Mouse (Mus musculus) gastrocnemius, adult 2 months (tissue): Measurements from ENCODE around the gene Exoc4. TPM values are rescaled to one million over a fixed set of nuclear protein-coding genes. Genes with fewer than 3 reads are reported as not detected.

Source experiments
- DNase-seq: peaks from one replicate; pipeline ENCODE4 v3.0.0; 2022
- H3K27ac ChIP-seq: fragments of 200-600 bp; 2 replicates; pipeline ENCODE4 v1.8.1; 2022; ENCODE audit warnings: mild to moderate bottlenecking
- H3K4me3 ChIP-seq: fragments of 200-600 bp; 2 replicates; pipeline ENCODE4 v1.8.1; 2022; ENCODE audit warnings: mild to moderate bottlenecking, moderate library complexity
- CTCF ChIP-seq: fragments of 200-600 bp; IDR thresholded peaks from 2 replicates; pipeline ENCODE4 v1.8.1; 2022; ENCODE audit warnings: antibody characterized with exemption, mild to moderate bottlenecking, moderate library complexity
- intact Hi-C: fragments of 180-260 bp; cut with DNase I; formaldehyde crosslinking; loops from one replicate; pipeline ENCODE4 v1.15.1; 2025
- long read RNA-seq, 2 experiments: library from polyadenylated mRNA; stranded (forward); transcript quantifications; one replicate each; pipeline ENCODE4 v2.0.0; 2021
- total RNA-seq, 2 experiments: library from RNA; stranded (reverse); gene quantifications; 2 replicates each; pipeline ENCODE4 v1.2.3; 2021

Exoc4 gene
- 10 to 100 TPM; 43.6 to 51.4 TPM for total RNA-seq
- long read RNA-seq, experiment 1, full-length matches to known transcripts: 5 of 15 reads
- long read RNA-seq, experiment 1, partial matches to known transcripts: 9 of 15 reads
- long read RNA-seq, experiment 1, other reads (novel, unspliced or antisense): 1 of 15 reads
- long read RNA-seq, experiment 2, full-length matches to known transcripts: 9 of 20 reads
- long read RNA-seq, experiment 2, partial matches to known transcripts: 7 of 20 reads
- long read RNA-seq, experiment 2, other reads (novel, unspliced or antisense): 4 of 20 reads

DNA sequence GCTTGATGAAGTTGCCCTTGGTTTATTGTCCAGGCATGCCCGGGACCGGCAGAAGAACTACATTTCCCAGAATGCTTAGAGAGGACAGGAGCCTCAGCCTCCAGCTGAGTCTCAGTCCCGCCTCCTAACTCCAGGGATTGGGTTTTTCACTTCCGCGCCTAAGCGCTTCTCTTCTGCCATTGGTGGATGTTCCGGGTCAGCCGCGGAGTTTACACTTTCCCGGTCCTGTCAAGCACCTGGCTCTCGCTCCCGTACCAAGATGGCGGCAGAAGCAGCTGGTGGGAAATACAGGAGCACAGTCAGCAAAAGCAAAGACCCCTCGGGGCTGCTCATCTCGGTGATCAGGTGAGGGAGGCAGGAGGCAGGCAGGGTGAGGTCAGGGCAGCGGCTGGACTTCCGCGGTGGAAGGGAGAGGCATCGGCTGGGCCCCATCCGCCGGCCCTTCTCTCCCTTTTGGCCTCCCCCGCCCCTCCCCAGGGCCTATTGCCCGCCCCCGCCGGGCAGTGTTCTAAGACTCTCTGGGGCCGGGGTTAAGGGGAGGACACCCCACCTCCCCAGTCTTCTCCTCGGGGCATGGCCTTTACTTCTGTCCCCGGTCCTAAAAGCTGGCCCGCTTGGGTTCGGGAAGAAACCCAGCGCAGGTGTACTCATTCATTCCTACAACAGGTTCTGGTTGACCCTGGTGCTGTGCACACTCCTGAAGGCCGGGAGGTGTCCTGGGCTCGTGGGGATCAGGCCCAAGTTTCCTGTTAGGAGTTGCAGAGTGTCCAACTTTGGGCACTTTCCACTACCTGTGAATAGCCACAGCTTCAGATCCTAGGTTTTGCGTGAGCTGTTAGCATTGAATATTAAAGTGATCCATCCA lies at the start of gene Exoc4:
Exoc4 (plus strand) TSS at position 192 of the 865 bp plus-strand sequence.
- no peak for TF ChIP-seq CTCF
- intact Hi-C loops: no loop called here
- DNase-seq: peak; percentile 95
- Histone ChIP-seq H3K4me3 (peak within 1 kb of the TSS; percentile 90), H3K27ac (peak within 1 kb of the TSS; percentile 86)

- TF ChIP-seq CTCF: no peak
- no peak for DNase-seq
- intact Hi-C loops: no loop called here
- Histone ChIP-seq H3K4me3 (no peak overlapping the region), H3K27ac (no peak overlapping the region)
Measured at GRCm38 (mm10) chr6:33218780-33219179, 30.1 kb upstream of the Exoc4 start.

DNA sequence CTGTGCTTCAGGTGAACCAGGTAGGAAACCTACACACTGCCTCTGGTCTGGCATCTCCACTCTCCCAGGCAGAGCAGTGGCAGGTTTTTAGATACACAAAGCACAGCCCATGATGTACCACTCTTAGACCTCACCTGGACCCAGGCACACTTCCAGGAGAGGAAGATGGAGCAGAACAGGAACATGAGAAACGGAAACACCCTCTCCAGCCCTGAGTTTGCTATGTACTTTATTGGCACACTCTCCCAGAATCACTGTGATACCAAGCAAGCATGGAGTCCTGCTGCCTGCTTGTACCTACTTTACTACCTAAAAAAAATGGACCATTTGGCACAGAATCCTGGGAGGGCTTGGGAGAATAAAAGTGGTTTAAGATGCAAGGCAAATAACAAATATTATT lies 22.2 kb upstream of the Exoc4 start:
- DNase-seq: no peak
- H3K27ac ChIP-seq: no peak overlapping the region
- intact Hi-C loops: loop anchor here (10.0 kb wide), 1 partner anchor 698 kb away; no protein-coding TSS in a partner anchor
- no peak overlapping the region for H3K4me3 ChIP-seq
- no peak for TF ChIP-seq CTCF

- H3K4me3 ChIP-seq: no peak overlapping the region
- intact Hi-C loops: loop anchor here (10.0 kb wide), 1 partner anchor 697 kb away; no protein-coding TSS in a partner anchor
- H3K27ac ChIP-seq: no peak overlapping the region
- DNase-seq: no peak
- TF ChIP-seq CTCF: no peak
Measured at GRCm38 (mm10) chr6:33227371-33227770, 21.5 kb upstream of the Exoc4 start.

DNA sequence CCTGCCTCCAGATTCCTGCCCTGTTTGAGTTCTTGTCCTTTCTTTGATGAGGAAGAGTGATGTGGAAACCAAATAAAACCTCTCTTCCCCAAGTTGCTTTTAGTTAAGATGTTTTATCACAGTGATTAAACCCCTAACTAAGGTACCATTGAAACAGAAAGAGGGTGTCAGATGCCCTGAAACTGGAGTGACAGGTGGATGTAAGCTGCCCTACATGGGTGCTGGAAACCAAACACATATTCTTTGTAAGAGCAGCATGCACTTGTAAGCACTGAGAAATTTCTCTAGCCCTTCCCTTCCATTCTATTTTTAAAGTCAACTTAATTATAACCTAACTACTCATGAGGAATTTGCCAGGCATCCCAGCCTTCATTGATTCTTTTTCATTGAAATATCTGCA lies 7.6 kb upstream of the Exoc4 start:
- DNase-seq: no peak
- intact Hi-C loops: no loop called here
- TF ChIP-seq CTCF: no peak
- no peak overlapping the region for H3K4me3 ChIP-seq
- H3K27ac ChIP-seq: no peak overlapping the region

GRCm38 (mm10) chr6:33244546-33244945 lies 4.3 kb upstream of the Exoc4 start:
- Histone ChIP-seq H3K27ac (no peak overlapping the region), H3K4me3 (no peak overlapping the region)
- no peak for TF ChIP-seq CTCF
- intact Hi-C loops: no loop called here
- no peak for DNase-seq

DNA sequence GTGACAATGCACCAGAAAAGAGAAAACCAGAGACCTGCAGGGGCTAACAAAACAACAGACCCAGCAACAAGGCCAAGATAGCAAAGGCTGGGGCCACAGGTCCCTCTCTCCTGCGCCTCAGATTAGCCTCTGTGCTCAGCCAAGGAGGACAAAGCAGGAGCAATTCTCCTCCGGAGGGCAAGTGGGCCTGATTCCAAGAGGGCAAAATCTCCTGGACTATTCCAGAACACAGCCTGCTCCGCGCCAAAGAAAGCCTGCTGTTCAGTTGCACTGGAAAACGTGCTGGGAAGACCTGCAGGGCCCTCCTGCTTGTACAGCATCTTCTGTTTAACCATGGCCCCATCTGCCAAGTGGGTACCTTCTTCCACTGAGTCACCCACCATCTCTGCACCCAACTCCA lies 1.7 kb upstream of the Exoc4 start:
- no peak for TF ChIP-seq CTCF
- Histone ChIP-seq H3K4me3 (no peak overlapping the region), H3K27ac (no peak overlapping the region)
- intact Hi-C loops: no loop called here
- no peak for DNase-seq

- no peak for DNase-seq
- TF ChIP-seq CTCF: no peak
- H3K27ac ChIP-seq: no peak overlapping the region
- intact Hi-C loops: no loop called here
- no peak overlapping the region for H3K4me3 ChIP-seq
Measured at GRCm38 (mm10) chr6:33247576-33248355, 1.1 kb upstream of the Exoc4 start.

- DNase-seq: no peak
- intact Hi-C loops: loop anchor here (10.0 kb wide), 2 partner anchors 202 to 918 kb away; partner anchors contain the start of gene Slc35b4
- TF ChIP-seq CTCF: no peak
- Histone ChIP-seq H3K4me3 (no peak overlapping the region), H3K27ac (no peak overlapping the region)
Measured at GRCm38 (mm10) chr6:33256638-33257037, 7.8 kb downstream of the Exoc4 start.

GRCm38 (mm10) chr6:33257076-33257789 lies 8.3 kb downstream of the Exoc4 start:
- intact Hi-C loops: loop anchor here (10.0 kb wide), 2 partner anchors 202 to 918 kb away; partner anchors contain the start of gene Slc35b4

GRCm38 (mm10) chr6:33259926-33260325 lies 11.0 kb downstream of the Exoc4 start:
- intact Hi-C loops: loop anchor here (10.0 kb wide), 2 partner anchors 205 to 915 kb away; partner anchors contain the start of gene Slc35b4
- no peak for TF ChIP-seq CTCF
- H3K4me3 ChIP-seq: no peak overlapping the region
- no peak for DNase-seq
- no peak overlapping the region for H3K27ac ChIP-seq

More at GRCm38 (mm10) chr6:33257076-33257789, 8.3 kb downstream of the Exoc4 start:
- no peak for DNase-seq
- Histone ChIP-seq H3K4me3 (no peak overlapping the region), H3K27ac (no peak overlapping the region)
- no peak for TF ChIP-seq CTCF

DNA sequence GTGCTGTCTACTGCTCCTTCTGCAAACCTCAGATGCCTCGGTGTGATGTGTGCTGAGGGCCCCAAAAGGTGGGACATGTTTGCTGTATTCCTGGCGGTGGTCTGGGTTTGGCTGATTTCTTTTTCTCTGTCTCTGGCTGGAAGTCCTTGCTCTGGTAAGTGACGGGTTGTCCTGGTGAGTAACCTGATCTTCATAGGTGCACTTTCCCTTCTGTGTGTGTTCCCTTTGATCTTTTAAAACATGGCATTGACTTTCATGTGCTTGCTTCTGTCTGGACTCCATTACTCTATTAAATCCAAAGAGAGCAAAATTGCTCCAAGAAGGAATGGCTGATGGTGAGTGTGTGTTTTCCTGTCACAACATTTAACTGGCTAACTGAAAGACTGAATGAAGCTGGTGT lies 12.7 kb downstream of the Exoc4 start:
- TF ChIP-seq CTCF: no peak
- no peak overlapping the region for H3K4me3 ChIP-seq
- H3K27ac ChIP-seq: no peak overlapping the region
- intact Hi-C loops: no loop called here
- DNase-seq: no peak
